Mouse (Mus musculus): ENCODE results near the gene Prepl. TPM values are rescaled to one million over a fixed set of nuclear protein-coding genes. Genes with fewer than 3 reads are reported as not detected.

The Prepl gene
- total RNA-seq, 2 experiments from 2014 or later = 202 to 216 TPM

DNA sequence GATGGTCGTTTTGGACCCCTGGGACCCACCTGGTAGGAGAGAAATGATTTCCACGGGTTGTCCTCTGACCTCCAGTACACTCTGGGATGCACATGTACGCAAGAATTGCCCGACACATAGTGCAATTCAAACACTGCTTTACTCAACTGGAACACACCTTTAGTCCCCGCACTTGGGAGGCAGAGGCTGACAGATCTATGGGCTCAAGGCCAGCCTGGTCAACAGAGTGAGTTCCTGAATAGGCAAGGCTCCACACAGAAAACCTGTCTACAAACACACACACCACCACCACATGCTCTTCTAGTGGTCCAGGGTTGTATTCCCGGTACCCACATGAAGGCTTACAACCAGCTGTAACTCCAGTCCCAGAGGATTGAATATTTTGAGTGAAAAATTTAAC, 64.9 kb downstream of the Prepl start:
- intact Hi-C loops (cut with DNase I) = no loop called here
- DNase-seq = no peak

DNA sequence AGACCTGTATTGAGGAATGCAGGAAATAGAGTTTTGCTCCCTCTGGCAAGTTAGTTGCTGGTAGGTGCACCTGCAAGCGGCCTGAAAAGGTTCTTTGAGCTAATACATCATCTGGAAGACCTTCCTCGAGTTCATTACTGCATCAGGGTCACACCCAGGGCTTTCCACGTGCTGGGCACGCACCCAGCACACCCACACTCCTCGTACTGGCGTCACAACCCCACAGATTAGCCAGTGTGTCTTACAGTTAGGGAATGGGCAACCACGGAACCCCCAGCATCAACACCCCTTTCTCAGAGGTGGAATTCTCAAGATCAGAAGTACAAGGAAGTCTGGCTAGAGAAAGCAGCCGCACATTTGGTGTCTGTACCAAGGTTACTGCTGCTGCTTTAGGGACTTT, 65.8 kb downstream of the Prepl start:
- no peak for DNase-seq
- intact Hi-C loops (cut with DNase I) = no loop called here

DNA sequence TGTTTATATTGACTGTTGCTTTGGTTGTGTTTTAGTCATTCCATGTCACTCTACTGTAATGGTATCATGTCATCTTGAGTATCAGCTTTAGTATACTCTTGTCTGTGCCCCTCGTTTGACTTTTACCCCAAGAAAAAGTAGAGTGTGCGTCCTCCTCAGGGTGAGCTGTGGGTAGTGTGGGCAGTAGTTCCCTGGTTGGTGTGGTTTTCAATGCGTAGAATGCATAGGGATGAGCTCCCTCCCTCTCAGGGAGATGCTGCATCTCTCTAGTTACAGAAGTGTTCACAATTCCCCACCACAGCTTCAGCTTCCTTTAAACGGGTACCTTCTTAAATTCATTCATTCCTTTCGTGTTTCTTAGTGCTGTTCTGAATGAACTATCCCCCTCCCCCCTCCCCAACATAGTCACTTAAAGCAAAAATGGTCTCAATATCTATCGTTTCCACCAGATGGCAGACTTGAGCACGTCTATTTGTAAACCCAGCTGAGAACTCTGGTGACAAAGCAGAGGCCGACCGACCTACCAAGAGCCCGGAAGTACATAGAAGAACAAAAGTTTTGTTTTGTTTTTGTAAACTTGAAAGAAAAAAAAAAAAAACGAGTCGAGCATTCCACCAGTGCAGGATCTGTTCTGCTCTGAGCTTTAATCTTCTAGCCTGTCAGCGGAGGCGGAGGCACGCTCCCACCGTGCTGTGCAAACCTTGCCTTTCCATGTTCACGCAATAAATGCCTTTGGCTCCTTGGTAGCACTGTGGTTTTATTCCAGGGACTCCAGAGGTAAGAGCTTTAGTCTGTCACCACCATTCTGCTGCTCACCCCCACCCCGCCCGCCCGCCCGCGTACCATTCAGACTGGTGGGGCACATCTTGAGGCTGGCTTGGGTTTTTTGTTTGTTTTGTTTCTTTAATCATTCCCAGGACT, 66.5 kb downstream of the Prepl start:
- intact Hi-C loops (cut with DNase I) = no loop called here
- DNase-seq = peak; percentile 35

DNA sequence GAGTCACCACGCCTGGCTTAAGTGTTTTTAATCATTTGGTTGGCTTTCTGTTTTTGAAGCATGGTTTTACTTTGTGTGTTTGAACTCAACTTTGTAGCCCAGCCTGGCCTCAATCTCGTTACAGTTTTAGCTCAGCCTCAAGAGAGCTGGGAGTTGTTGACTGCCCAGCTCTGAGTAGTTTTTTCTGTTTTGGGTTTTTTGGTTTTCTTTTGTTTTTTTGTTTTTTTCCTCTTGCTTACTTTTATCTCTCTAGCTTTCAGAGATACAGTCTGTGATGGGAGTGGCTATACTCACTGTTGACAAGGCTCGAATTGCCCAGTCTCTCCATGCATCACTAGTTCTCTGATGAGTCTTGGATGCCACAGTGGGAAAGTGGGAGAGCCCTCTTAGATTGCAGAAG, 69.7 kb downstream of the Prepl start:
- intact Hi-C loops (cut with DNase I) = no loop called here
- DNase-seq = no peak

DNA sequence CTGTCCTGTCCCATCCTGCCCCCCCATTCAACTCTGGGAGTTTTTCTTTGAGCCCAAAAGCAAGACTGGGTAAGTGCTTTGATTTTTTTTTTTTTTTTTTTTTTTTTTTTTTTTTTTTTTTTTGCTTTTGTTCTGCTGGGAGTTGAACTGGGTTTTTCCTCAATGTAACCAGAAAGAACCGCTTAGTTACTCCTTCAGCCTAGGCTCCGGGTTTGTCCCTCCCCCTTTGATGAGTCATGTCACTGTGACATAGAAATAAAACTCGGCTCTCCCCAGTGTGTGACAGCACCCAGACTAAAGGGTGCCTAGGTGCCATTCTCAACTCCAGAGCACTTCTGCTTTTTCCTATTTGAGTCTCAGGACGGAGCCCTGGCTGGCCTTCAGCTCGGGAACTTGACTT, 71.2 kb downstream of the Prepl start:
- intact Hi-C loops (cut with DNase I) = no loop called here
- DNase-seq = no peak

DNA sequence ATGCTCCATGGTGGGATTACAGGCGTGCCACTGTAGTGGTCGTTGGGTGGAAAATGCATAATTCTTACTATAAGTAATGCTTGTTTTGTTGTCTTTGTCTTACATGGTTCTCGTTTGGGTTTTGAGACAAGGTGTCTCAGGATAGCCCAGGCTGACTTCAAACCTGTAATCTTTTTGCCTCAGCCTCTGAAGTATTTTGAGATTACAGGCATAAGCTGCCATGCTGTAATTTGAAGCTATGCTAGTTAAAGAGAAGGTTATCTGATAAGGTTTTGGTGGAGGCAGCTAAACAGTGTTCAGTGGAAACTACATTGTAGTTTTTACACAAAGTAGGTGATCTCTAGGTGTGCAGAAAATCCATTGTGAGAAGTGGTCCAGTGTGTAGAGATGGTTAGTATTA, 71.7 kb downstream of the Prepl start:
- DNase-seq = no peak
- intact Hi-C loops (cut with DNase I) = no loop called here

DNA sequence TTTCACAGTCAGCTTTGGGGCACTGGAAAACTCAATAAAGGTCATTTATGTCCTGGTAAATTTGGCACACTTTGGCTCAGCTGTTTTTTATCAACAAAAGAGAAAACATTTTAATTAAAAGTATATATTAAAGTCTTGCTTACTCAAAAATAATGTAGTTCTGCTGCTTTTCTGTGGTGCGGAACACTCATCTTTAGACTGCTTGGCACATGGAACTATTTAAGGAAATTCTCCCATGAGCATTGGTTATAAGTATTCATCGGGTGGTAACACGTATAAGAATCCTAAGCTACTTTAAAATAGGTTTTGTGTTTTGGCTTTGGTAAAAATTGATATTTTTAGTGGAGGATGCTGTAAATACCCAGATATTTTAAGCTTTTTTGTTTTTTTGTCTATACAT, 75.4 kb downstream of the Prepl start:
- intact Hi-C loops (cut with DNase I) = no loop called here
- no peak for DNase-seq

DNA sequence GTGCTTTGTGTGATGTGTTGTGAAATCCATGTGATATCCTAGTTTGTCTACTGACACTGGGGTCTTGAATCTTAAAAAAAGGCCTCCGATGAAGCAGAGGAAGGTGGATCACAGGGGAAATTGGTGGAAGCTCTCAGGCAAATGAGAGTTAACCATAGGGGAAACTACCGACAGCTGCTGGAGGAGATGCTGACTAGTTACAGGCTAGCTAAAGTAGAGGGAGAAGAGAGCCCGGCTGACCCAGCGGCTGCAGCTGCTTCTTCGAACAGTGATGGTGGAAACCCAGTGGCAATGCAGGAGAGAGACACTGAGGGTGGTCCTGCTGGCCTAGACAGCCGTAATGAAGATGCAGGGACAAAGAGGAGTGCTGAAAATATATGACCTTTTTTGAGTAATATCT, 76.6 kb downstream of the Prepl start:
- intact Hi-C loops (cut with DNase I) = no loop called here
- DNase-seq = no peak

Other genes starting within 250 kb of the Prepl start
- gene Ppm1b, start 133.5 kb downstream of the Prepl start, total RNA-seq (2021) = 10 to 100 TPM; 84.4 to 86.4 TPM
- under 1 TPM in 1 of 2 experiments, not detected in 1; 0.32 TPM for gene Slc3a1, start 61.9 kb downstream of the Prepl start, total RNA-seq (2021)
- 10 to 100 TPM; 13.1 to 14.6 TPM for gene Camkmt, start 311 bp upstream of the Prepl start, total RNA-seq (2021)